Mouse (Mus musculus): ENCODE data around the gene Tmem95. TPM values are rescaled to one million over a fixed set of nuclear protein-coding genes. Genes with fewer than 3 reads are reported as not detected.

Gene Tmem95
- polyA plus RNA-seq, 1 experiment from 2014 or later, result not detected

DNA sequence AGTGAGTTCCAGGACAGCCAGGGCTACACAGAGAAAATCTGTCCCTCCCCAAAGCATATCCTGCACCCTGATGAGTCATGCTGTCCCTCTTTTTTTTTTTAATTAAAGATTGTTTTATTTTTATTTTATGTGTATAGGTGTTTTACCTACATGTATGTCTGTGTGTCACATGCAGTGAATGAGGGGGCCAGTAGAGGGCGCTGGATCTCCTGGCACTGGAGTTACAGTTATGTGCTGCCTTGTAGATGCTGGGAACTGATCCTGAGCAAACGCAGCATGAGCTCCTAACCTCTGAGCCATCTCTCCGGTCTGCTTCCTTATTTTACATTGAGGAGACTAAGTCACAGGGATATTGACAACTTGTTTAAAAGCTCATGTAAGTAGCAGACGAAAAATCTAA, 5.2 kb upstream of the Tmem95 start:
- Histone ChIP-seq H3K27me3 (ENCODE audit: low read depth, poor library complexity, severe bottlenecking) (no peaks in the 10 kb centered on the region), H3K36me3 (no peaks in the 10 kb centered on the region), H3K27ac (no peak overlapping the region), H3K9me3 (replicated peaks) (no peaks in the 10 kb centered on the region), H3K4me3 (no peak overlapping the region), H3K4me1 (peaks cover 42% of the 10 kb centered on the region)
- 64% methylated on average over 4 of the region's 4 CpGs for WGBS
- no peak for DNase-seq (ENCODE audit: low spot score)

DNA sequence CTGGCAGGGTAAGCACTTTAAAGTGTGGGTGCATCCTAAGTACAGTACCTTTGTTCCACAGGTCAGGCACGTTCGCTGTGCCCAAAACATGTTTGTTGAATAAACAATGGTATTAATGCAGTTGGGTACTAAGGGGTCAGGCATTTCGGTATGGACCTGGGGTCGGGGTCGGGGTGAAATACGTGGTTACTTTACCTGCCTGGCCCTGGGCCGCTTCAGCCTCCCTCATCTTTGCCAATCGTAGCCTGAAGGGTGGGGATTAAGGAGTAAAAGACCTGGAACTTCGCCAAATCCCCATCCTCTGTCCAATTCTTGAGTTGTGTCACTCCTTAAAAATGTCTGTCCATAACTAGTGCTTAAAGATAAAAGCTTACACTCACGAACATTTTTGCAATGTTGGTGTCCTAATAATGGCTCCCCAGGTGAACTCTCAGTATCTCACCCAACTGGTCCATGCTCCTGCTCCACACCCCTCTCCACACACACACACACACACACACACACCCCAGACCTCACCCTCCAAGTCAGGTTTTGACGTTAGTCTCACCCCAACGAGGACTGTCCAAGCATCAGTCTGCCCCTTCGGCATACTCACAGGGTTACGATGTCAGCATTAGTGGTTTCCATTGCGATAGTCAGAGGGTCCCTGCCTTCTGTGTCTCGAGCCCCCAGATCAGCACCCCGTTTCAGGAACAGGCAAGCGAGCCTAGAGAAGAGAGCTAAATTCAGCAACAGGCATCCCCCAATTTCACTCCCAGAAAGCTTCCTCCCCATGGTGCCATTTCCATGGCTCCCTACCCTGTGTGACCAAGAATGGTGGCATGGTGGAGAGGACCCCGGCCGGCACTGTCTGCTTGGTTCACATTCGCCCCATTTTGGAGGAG, 4.2 kb upstream of the Tmem95 start:
- H3K4me3 ChIP-seq, result peak overlapping the region; percentile 58
- peaks cover 43% of the 10 kb centered on the region for H3K4me1 ChIP-seq
- 65% methylated on average over 21 of the region's 21 CpGs for WGBS
- H3K27ac ChIP-seq, result peak overlapping the region; percentile 87
- no peaks in the 10 kb centered on the region for H3K9me3 ChIP-seq (replicated peaks)
- H3K36me3 ChIP-seq, result no peaks in the 10 kb centered on the region
- H3K27me3 ChIP-seq (ENCODE audit: low read depth, poor library complexity, severe bottlenecking), result no peaks in the 10 kb centered on the region
- DNase-seq (ENCODE audit: low spot score), result no peak

- WGBS, result under 1% methylated on average over 46 of the region's 46 CpGs
- DNase-seq (ENCODE audit: low spot score), result peak; percentile 89
- Histone ChIP-seq H3K9me3 (replicated peaks) (no peaks in the 10 kb centered on the region), H3K36me3 (no peaks in the 10 kb centered on the region), H3K4me1 (peaks cover 52% of the 10 kb centered on the region), H3K4me3 (peak within 1 kb of the TSS; percentile 58), H3K27me3 (ENCODE audit: low read depth, poor library complexity, severe bottlenecking) (no peaks in the 10 kb centered on the region), H3K27ac (peak within 1 kb of the TSS; percentile 87)
These were observed 3.2 kb upstream of the Tmem95 start, which contains the start of gene Kctd11 for GRCm38 (mm10) chr11:69880853-69881603. Kctd11 (minus strand) TSS chr11:69881406.

- peak overlapping the region; percentile 58 for H3K4me3 ChIP-seq
- no peaks in the 10 kb centered on the region for H3K9me3 ChIP-seq (replicated peaks)
- DNase-seq (ENCODE audit: low spot score), result no peak
- H3K27ac ChIP-seq, result peak overlapping the region; percentile 87
- H3K4me1 ChIP-seq, result peaks cover 55% of the 10 kb centered on the region
- H3K36me3 ChIP-seq, result no peaks in the 10 kb centered on the region
- WGBS, result under 1% methylated on average over 18 of the region's 18 CpGs
- no peaks in the 10 kb centered on the region for H3K27me3 ChIP-seq (ENCODE audit: low read depth, poor library complexity, severe bottlenecking)
These were observed 2.7 kb upstream of the Tmem95 start for GRCm38 (mm10) chr11:69880506-69880852.

- no peaks in the 10 kb centered on the region for H3K9me3 ChIP-seq (replicated peaks)
- no peaks in the 10 kb centered on the region for H3K36me3 ChIP-seq
- peaks cover 55% of the 10 kb centered on the region for H3K4me1 ChIP-seq
- DNase-seq (ENCODE audit: low spot score), result no peak
- no peaks in the 10 kb centered on the region for H3K27me3 ChIP-seq (ENCODE audit: low read depth, poor library complexity, severe bottlenecking)
- peak overlapping the region; percentile 87; the same call in 1 of the 2 replicates for H3K27ac ChIP-seq
- peak overlapping the region; percentile 58 for H3K4me3 ChIP-seq
- WGBS, result 55% methylated on average over 15 of the region's 15 CpGs
These were observed 1.9 kb upstream of the Tmem95 start for GRCm38 (mm10) chr11:69879711-69880110.

DNA sequence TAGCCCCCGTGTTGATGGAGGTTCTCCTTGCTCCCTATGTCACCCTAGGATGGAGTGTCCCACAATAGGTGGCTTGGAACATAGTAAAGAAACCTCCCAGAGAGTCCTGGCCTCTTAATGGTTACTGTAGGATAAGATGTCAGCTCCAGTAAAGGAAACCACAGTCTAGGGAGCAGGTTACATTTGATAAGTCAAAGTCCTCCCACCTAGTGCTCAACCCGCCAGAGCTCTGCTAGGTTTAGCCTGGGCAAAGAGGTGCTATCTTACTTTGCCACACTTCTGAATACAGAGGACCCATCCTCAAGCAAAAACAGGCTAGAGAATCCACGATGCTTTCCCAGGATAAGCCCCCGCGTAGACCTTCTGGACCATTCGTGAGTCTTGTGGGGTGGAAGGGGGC, 1.1 kb upstream of the Tmem95 start:
- Histone ChIP-seq H3K36me3 (no peaks in the 10 kb centered on the region), H3K27me3 (ENCODE audit: low read depth, poor library complexity, severe bottlenecking) (no peaks in the 10 kb centered on the region), H3K4me3 (no peak overlapping the region), H3K9me3 (replicated peaks) (no peaks in the 10 kb centered on the region), H3K4me1 (peaks cover 55% of the 10 kb centered on the region), H3K27ac (0 out of 2 replicates have a peak overlapping the region, but pooled peaks have one; percentile 87)
- WGBS, result 89% methylated on average over 6 of the region's 6 CpGs
- no peak for DNase-seq (ENCODE audit: low spot score)

- Histone ChIP-seq H3K27ac (no peak overlapping the region), H3K4me3 (no peak overlapping the region), H3K4me1 (peaks cover 55% of the 10 kb centered on the region), H3K27me3 (ENCODE audit: low read depth, poor library complexity, severe bottlenecking) (no peaks in the 10 kb centered on the region), H3K9me3 (replicated peaks) (no peaks in the 10 kb centered on the region), H3K36me3 (no peaks in the 10 kb centered on the region)
- 89% methylated on average over 3 of the region's 3 CpGs for WGBS
- no peak for DNase-seq (ENCODE audit: low spot score)
These were observed 581 bp upstream of the Tmem95 start for GRCm38 (mm10) chr11:69878399-69878798.

GRCm38 (mm10) chr11:69876867-69877266, 951 bp downstream of the Tmem95 start:
- Histone ChIP-seq H3K36me3 (no peaks in the 10 kb centered on the region), H3K4me3 (peak overlapping the region; percentile 33), H3K27me3 (ENCODE audit: low read depth, poor library complexity, severe bottlenecking) (no peaks in the 10 kb centered on the region), H3K9me3 (replicated peaks) (no peaks in the 10 kb centered on the region), H3K4me1 (peaks cover 50% of the 10 kb centered on the region), H3K27ac (peak overlapping the region; percentile 15; the same call in 1 of the 2 replicates)
- DNase-seq (ENCODE audit: low spot score), result peak; percentile 89
- WGBS, result 5% methylated on average over 12 of the region's 12 CpGs

- no peak for DNase-seq (ENCODE audit: low spot score)
- H3K4me1 ChIP-seq, result peaks cover 43% of the 10 kb centered on the region
- no peaks in the 10 kb centered on the region for H3K27me3 ChIP-seq (ENCODE audit: low read depth, poor library complexity, severe bottlenecking)
- H3K27ac ChIP-seq, result no peak overlapping the region
- WGBS, result 73% methylated on average over 7 of the region's 7 CpGs
- no peak overlapping the region for H3K4me3 ChIP-seq
- no peaks in the 10 kb centered on the region for H3K9me3 ChIP-seq (replicated peaks)
- no peaks in the 10 kb centered on the region for H3K36me3 ChIP-seq
These were observed 1.6 kb downstream of the Tmem95 start for GRCm38 (mm10) chr11:69876186-69876585.

DNA sequence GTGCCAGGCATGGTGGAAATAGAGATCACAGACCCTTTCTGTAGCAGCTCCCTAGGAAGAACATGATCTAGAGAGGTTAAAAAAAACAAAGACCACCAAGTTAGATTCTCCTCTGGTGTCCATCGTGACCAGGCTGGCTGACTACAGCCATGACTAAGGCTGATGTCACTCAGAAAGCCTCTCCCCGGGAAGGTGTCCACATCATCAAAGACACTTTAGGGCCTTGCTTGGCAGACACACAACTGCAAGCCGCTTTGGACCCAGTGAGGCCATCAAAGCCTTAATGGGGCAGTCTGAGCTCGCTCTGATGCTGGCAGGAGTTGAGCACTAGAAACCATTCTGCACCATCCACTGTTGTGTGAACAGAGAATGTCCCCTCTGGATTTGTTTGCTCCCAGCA, 5.4 kb downstream of the Tmem95 start:
- DNase-seq (ENCODE audit: low spot score), result no peak
- H3K36me3 ChIP-seq, result no peaks in the 10 kb centered on the region
- no peaks in the 10 kb centered on the region for H3K27me3 ChIP-seq (ENCODE audit: low read depth, poor library complexity, severe bottlenecking)
- H3K27ac ChIP-seq, result no peak overlapping the region
- no peaks in the 10 kb centered on the region for H3K9me3 ChIP-seq (replicated peaks)
- H3K4me3 ChIP-seq, result no peak overlapping the region
- WGBS, result 69% methylated on average over 4 of the region's 4 CpGs
- peaks cover 19% of the 10 kb centered on the region; the same call in 1 of the 2 replicates for H3K4me1 ChIP-seq

DNA sequence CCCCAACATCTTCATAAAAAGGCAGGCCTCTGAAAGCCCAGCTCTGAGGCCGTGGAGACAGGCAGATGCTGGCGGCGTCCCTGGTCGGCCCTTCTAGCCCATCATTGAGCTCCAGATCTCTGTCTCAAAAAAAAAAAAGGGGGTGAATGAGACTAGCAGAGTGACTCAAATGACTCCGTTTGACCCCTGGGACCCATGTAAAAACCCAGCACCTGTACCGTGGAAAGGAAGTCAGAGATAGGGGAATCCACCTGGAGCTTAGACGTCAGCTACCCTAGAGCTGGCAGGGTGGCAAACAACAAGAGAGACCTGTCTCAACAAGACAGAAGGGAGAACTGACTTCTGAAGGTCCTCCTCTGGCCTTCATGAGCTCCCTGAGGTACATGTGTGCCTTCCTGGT, 6.0 kb downstream of the Tmem95 start:
- H3K4me1 ChIP-seq, result peaks cover 16% of the 10 kb centered on the region; the same call in 1 of the 2 replicates
- no peaks in the 10 kb centered on the region for H3K36me3 ChIP-seq
- H3K27ac ChIP-seq, result no peak overlapping the region
- H3K9me3 ChIP-seq (replicated peaks), result no peaks in the 10 kb centered on the region
- no peak overlapping the region for H3K4me3 ChIP-seq
- no peaks in the 10 kb centered on the region for H3K27me3 ChIP-seq (ENCODE audit: low read depth, poor library complexity, severe bottlenecking)
- DNase-seq (ENCODE audit: low spot score), result no peak
- 89% methylated on average over 7 of the region's 7 CpGs for WGBS

DNA sequence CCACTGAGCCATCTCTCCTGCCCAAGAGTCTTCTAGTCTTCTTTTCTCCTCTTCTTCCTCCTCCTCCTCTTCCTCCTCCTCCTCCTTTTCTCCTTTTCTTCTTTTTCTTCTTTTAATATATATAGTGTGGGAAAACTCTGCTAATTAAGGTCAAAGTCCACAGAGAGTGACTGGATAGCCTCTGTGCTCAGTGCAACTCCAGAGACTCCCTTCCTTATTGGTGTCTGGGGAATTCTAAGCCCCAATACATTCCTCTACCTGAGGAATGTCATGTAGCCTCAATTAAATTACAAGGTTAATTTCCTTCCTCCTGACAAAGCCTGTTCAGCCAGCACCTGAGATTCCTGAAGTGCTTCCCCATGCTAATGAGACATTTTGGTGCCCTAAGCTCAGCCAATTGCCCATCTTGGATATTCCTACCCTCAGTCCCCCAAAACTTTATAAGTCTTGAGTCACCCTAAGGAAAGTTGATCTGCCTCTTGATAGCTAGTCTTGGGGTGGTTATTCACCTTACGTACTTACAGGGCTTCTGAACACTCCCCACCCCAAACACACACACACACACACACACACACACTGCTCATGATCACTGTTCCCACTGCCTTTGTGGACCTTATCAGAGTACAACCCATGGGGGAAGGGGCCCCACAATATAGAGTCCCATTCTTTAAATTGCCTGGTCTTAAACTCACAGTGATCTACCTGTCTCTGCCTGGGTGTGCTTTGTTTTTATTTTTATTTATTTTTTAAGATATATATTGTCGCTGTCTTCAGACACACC, 7.3 kb downstream of the Tmem95 start:
- Histone ChIP-seq H3K9me3 (replicated peaks) (no peaks in the 10 kb centered on the region), H3K27me3 (ENCODE audit: low read depth, poor library complexity, severe bottlenecking) (no peaks in the 10 kb centered on the region), H3K4me1 (peaks cover 5% of the 10 kb centered on the region; the same call in 1 of the 2 replicates), H3K27ac (no peak overlapping the region), H3K36me3 (no peaks in the 10 kb centered on the region), H3K4me3 (no peak overlapping the region)
- WGBS, result 83% methylated on average over 2 of the region's 2 CpGs
- DNase-seq (ENCODE audit: low spot score), result no peak

Measured in limb, embryonic 10.5 days (tissue).